Mouse (Mus musculus) kidney, embryonic 15.5 days (tissue): ENCODE data around the gene Cct8l1. TPM values are rescaled to one million over a fixed set of nuclear protein-coding genes. Genes with fewer than 3 reads are reported as not detected.

ENCODE experiments used
- ATAC-seq: fragments of 200-750 bp; cut with Nextera tagmentation; replicated peaks from 2 replicates; pipeline ENCODE4 v1.8.0; 2017; ENCODE audit warnings: moderate TSS enrichment; ENCODE audit not compliant: low FRiP score
- H3K27ac ChIP-seq: fragments of 300-500 bp; sonication (generic); 2 replicates; pipeline ENCODE4 v1.5.1; 2015; ENCODE audit warnings: mild to moderate bottlenecking, inconsistent platforms
- H3K27me3 ChIP-seq: fragments of 300-500 bp; sonication (generic); 2 replicates; pipeline ENCODE4 v1.6.1; 2015; ENCODE audit warnings: inconsistent platforms
- H3K36me3 ChIP-seq: fragments of 300-500 bp; sonication (generic); 2 replicates; pipeline ENCODE4 v1.6.1; 2015; ENCODE audit warnings: inconsistent platforms
- H3K4me1 ChIP-seq: fragments of 300-500 bp; sonication (generic); 2 replicates; pipeline ENCODE4 v1.6.1; 2015; ENCODE audit warnings: inconsistent platforms
- H3K4me2 ChIP-seq: fragments of 300-500 bp; sonication (generic); 2 replicates; pipeline ENCODE4 v1.6.1; 2015; ENCODE audit warnings: moderate library complexity, mild to moderate bottlenecking, inconsistent platforms
- H3K4me3 ChIP-seq: fragments of 300-500 bp; sonication (generic); replicated peaks from 2 replicates; pipeline ENCODE4 v1.5.1; 2015; ENCODE audit warnings: mild to moderate bottlenecking, inconsistent platforms
- H3K9ac ChIP-seq: fragments of 300-500 bp; sonication (generic); 2 replicates; pipeline ENCODE4 v1.6.1; 2015; ENCODE audit warnings: mild to moderate bottlenecking, inconsistent platforms
- H3K9me3 ChIP-seq: fragments of 300-500 bp; sonication (generic); replicated peaks from 2 replicates; pipeline ENCODE4 v1.6.1; 2016; ENCODE audit warnings: inconsistent platforms
- WGBS: fragments of 180-500 bp; shearing (Covaris S2); methylation state at CpG from one replicate; pipeline ENCODE4 v1.1.7; 2015; ENCODE audit warnings: mixed read lengths; 5-methylcytosine and 5-hydroxymethylcytosine counted together
- polyA plus RNA-seq: library from polyadenylated mRNA; unstranded; fragments of >200 nt; fragmentation: Nextera tagmentation; extraction: Ambion mirVana; gene quantifications from 2 replicates; pipeline ENCODE4 v1.2.1, GENCODE M21; 2015

Gene Cct8l1
- polyA plus RNA-seq, 1 experiment from 2014 or later, result not detected

DNA sequence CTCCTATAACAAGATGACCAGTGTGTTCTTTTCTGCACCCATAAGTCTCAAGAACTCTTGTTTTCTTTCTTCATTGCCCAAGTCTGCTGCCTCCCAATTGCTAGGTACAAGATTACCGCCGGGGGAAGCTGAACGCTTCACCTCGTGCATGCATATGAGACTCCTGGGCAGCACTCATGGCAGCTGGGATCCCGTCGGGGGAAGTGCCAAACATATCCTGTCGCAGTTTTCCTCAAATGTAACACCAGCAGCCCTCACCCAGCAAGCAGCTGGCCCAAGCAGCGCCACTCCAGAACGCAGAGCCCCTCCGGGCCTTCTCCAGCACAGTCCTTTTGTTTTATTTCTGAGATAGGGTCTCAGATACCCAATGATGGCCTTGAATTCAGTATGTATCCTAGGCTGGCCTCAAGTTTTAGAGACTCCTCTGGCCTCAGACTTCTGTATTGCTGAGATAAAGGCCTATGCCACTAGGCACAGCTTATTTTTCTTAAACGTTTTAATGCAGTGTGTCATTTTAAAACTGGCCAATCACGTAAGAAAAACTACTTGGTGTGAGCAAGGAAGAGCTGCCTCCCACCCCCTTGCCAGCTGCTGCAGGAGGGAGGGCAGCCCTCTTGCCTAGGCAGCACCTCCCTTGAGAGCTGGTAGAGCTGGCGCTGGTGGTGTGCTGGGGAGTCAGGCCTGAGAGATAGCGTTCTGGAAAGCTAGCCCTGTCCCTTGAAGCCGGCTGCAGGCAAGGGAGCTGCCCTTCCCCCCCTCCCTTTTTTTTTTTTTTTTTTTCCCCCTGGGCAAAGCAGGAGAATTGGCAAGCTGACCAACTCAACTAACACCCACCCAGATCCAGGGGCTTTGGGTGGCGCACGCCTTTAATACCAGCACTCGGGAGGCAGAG lies 16.6 kb downstream of the Cct8l1 start:
- H3K27ac ChIP-seq, result no peak overlapping the region
- no peak for ATAC-seq
- H3K36me3 ChIP-seq, result no peaks in the 10 kb centered on the region
- 59% methylated on average over 18 of the region's 18 CpGs for WGBS
- no peak overlapping the region for H3K4me2 ChIP-seq
- H3K9me3 ChIP-seq, result no peaks in the 10 kb centered on the region
- H3K27me3 ChIP-seq, result no peaks in the 10 kb centered on the region
- H3K4me1 ChIP-seq, result peaks cover 8% of the 10 kb centered on the region
- no peak overlapping the region for H3K9ac ChIP-seq
- H3K4me3 ChIP-seq, result no peak overlapping the region

DNA sequence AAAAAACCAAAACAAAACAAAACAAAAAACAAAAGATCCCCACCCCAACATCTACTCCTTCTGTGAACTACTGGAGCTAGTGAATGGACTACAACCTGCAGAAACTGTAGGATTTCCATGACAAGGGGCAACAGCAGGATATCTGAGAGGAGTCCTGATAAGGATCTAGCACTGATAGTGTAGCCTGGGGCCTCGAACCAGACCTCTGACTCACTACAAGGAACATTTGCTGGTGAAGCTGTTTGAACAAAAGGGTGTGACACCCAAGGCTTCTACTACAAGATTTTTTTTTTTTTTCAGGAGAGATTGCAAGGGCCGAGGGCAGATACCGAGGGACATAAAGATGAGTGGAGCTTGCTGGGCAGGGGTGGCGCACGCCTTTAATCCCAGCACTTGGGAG lies 17.4 kb downstream of the Cct8l1 start:
- Histone ChIP-seq H3K9ac (no peak overlapping the region), H3K9me3 (no peaks in the 10 kb centered on the region), H3K4me3 (no peak overlapping the region), H3K4me2 (no peak overlapping the region), H3K27ac (no peak overlapping the region), H3K27me3 (no peaks in the 10 kb centered on the region), H3K36me3 (no peaks in the 10 kb centered on the region), H3K4me1 (peaks cover 5% of the 10 kb centered on the region)
- no peak for ATAC-seq
- WGBS, result 88% methylated on average over 5 of the region's 5 CpGs

DNA sequence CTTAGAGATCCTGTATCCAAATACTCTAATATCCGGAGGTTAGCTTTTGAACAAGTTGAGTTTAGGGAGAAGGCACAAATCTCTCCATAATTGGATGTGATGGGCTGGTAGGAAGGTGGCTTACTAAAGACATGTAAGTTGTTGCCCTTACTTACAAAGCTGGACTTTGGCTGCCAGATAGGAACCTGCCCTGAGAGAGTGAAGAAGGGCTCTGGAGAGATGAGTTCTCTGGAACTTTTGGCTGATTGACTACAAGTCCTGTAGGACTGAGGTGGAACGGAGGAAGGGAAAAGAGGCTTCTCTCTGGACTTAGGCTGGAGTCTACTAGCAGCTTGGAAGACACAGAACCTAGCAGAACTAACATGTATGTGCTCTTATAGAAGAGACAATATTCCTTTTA lies 19.7 kb downstream of the Cct8l1 start:
- H3K4me2 ChIP-seq, result no peak overlapping the region
- no peak for ATAC-seq
- no peaks in the 10 kb centered on the region for H3K9me3 ChIP-seq
- no peaks in the 10 kb centered on the region for H3K4me1 ChIP-seq
- no peaks in the 10 kb centered on the region for H3K27me3 ChIP-seq
- no peaks in the 10 kb centered on the region for H3K36me3 ChIP-seq
- no peak overlapping the region for H3K9ac ChIP-seq
- no peak overlapping the region for H3K4me3 ChIP-seq
- WGBS, result 83% methylated on average over 2 of the region's 2 CpGs
- no peak overlapping the region for H3K27ac ChIP-seq

DNA sequence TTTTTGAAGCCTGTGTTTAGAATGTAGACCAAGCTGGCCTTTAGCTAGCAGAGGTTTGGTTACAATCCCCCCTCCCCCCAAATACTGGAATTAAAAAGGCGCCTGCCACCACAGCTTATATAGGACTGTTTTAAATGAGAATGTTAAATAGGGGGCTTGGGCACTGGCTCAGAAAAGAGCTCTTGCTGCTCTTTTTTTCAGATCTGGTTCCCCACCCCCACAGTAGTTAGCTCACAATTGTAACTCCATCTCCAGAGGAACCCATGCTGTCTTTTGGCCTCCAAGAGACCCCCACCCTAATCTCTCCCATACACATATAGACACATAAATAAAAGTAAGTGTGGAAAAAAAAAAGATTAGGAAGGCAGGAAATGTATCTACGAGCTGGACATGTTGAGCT lies 20.6 kb downstream of the Cct8l1 start:
- Histone ChIP-seq H3K9ac (no peak overlapping the region), H3K27ac (no peak overlapping the region), H3K4me3 (no peak overlapping the region), H3K4me2 (no peak overlapping the region), H3K9me3 (no peaks in the 10 kb centered on the region), H3K36me3 (no peaks in the 10 kb centered on the region), H3K27me3 (no peaks in the 10 kb centered on the region), H3K4me1 (no peaks in the 10 kb centered on the region)
- no peak for ATAC-seq
- WGBS, result 56% methylated on average over 2 of the region's 2 CpGs

DNA sequence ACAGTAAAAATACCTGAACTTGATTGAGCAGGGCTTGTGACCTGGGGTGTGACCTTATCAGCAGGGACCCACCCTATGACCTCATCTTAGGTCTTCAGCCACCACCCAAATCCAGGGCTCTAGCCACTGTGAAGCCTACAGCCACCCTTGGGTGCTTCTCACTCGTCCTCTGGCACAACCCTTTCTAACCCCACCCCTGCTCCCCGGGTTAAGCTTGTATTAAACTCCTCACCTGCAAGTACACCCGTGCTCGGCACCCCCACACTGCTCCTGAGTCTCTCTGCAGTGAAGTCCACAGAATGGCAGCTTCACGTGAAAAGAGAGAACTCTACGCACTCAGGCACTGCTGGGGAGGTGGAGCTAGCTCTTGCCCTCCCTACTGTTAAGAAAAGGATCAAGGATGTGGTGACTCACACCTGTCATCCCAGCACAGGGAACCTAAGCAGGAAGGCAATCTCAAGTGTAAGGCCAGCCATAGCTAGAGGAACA lies 21.1 kb downstream of the Cct8l1 start:
- ATAC-seq, result no peak
- Histone ChIP-seq H3K36me3 (no peaks in the 10 kb centered on the region), H3K9me3 (no peaks in the 10 kb centered on the region), H3K4me2 (no peak overlapping the region), H3K4me1 (no peaks in the 10 kb centered on the region), H3K27ac (no peak overlapping the region), H3K27me3 (no peaks in the 10 kb centered on the region), H3K4me3 (no peak overlapping the region), H3K9ac (no peak overlapping the region)
- WGBS, result 57% methylated on average over 6 of the region's 6 CpGs

DNA sequence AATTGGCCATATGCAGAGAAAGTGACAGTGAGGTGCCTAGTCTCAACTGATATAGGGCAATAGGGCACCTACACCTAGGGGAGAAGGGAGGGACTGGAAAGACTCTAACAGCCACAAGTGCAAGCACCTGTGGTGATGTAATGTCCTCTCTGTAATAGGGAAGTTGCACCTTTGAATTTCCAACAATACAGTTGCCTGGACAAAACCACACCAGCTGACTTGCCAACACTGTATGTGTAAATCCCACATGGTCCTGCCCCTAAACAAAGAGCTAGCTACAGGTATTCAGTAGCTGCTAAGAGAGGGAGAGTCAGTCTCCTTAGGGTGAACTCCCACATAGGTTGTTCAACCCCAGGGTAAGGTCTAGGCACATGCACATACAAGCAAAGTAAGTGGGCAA lies 24.5 kb downstream of the Cct8l1 start:
- Histone ChIP-seq H3K27ac (no peak overlapping the region), H3K4me1 (no peaks in the 10 kb centered on the region), H3K36me3 (no peaks in the 10 kb centered on the region), H3K9me3 (no peaks in the 10 kb centered on the region), H3K4me3 (no peak overlapping the region), H3K27me3 (no peaks in the 10 kb centered on the region), H3K9ac (no peak overlapping the region), H3K4me2 (no peak overlapping the region)
- ATAC-seq, result no peak

DNA sequence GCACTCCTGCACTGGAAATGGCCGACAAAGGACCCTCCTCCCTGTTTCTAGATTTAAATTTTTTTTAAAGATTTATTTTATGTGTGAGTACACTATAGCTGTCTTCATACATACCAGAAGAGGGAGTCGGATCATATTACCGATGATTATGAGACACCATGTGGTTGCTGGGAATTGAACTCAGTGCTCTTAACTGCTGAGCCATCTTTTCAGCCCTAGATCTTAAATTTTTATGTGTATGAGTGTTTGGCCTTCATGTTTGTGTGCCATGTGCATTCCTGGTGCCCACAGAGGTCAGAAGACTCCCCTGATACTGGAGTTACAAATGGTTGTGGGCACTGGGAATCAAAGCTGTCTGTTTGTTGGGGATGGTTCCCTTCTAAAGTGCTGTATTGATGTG lies 25.1 kb downstream of the Cct8l1 start:
- Histone ChIP-seq H3K9me3 (no peaks in the 10 kb centered on the region), H3K27ac (no peak overlapping the region), H3K36me3 (no peaks in the 10 kb centered on the region), H3K4me3 (no peak overlapping the region), H3K4me1 (no peaks in the 10 kb centered on the region), H3K9ac (no peak overlapping the region), H3K27me3 (no peaks in the 10 kb centered on the region), H3K4me2 (no peak overlapping the region)
- WGBS, result 68% methylated on average over 3 of the region's 3 CpGs
- ATAC-seq, result no peak

DNA sequence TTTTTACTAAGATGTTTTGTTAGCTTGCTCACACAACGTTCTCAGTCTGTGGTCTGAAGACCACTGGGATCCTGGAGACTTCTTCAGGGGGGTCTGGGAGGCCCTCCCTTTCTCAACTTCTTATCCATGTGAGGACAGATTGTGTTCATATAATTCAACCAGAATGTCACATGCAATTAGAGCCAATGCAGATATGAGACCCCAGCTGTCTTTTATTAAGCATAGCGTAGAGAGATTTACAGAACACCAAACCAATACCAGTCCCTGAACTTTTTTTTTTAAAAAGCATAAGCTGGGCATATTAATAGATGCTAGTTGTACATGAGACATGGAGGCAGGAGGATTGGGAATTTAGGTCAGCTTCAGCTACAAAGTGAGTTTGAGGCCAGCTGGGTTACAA lies 25.8 kb downstream of the Cct8l1 start:
- Histone ChIP-seq H3K27ac (no peak overlapping the region), H3K27me3 (no peaks in the 10 kb centered on the region), H3K4me3 (no peak overlapping the region), H3K9me3 (no peaks in the 10 kb centered on the region), H3K4me1 (no peaks in the 10 kb centered on the region), H3K9ac (no peak overlapping the region), H3K36me3 (no peaks in the 10 kb centered on the region), H3K4me2 (no peak overlapping the region)
- no peak for ATAC-seq
- WGBS, result 69% methylated on average over 2 of the region's 2 CpGs

DNA sequence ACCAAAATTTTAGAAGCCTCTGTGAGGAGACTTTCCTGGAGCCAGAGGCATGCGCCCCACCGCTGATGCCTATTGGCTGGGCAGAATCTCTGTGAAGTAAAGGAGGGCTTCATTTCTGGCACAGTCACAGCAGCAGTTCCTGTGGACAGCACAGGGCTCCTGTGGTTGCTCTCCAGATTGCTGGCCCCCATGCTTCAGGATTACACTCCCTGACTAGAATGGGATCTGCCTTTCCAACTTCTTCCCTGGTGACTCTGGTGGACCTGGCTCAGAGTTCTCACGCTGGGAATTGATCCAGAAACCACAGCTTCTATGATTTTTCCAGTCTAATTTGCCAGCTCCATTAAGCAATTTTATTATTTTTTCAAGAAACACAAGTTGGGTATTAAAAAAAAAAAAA lies 28.2 kb downstream of the Cct8l1 start:
- Histone ChIP-seq H3K9ac (no peak overlapping the region), H3K9me3 (no peaks in the 10 kb centered on the region), H3K36me3 (no peaks in the 10 kb centered on the region), H3K4me3 (no peak overlapping the region), H3K4me2 (no peak overlapping the region), H3K27me3 (no peaks in the 10 kb centered on the region), H3K27ac (no peak overlapping the region), H3K4me1 (no peaks in the 10 kb centered on the region)
- no peak for ATAC-seq
- 89% methylated on average over 3 of the region's 3 CpGs for WGBS

DNA sequence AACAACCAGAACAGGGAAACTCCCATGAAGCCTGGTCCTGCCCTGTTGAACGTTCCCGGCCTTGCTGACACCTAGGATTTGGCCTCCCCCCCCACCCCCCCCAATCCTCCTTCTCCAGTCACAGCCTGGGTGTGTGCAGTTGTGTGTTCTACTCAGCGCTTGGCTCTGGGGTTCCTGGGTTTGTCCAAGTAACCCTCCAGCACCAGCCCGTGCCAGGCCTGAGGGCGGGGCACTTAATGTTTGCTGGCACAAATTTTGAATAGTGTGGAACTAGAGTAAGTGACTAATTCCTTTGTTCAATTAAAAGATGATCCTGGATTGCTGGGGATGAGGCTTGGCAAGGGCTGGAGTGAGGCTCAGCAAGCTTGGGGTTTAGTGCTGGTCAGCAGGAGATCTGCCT lies 28.7 kb downstream of the Cct8l1 start:
- H3K36me3 ChIP-seq, result no peaks in the 10 kb centered on the region
- 91% methylated on average over 5 of the region's 5 CpGs for WGBS

DNA sequence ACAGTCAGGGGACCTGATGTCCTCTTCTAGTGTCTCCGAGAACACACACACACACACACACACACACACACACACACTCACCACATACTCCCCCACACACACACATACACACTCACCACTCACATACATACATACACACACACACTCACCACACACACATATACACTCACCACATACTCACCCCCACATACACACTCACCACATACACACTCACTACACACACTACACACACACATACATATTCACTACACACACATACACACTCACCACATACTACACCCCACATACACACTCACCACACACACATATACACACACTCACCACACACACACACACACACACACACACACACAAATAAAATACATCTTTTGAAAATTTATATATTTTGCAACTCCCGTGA lies 31.0 kb downstream of the Cct8l1 start:
- H3K4me3 ChIP-seq, result no peak overlapping the region
- WGBS, result 92% methylated on average over 2 of the region's 2 CpGs

More for the DNA sequence above, 28.7 kb downstream of the Cct8l1 start:
- H3K9ac ChIP-seq, result no peak overlapping the region
- no peaks in the 10 kb centered on the region for H3K4me1 ChIP-seq
- no peaks in the 10 kb centered on the region for H3K27me3 ChIP-seq
- no peak overlapping the region for H3K4me2 ChIP-seq
- no peak overlapping the region for H3K27ac ChIP-seq
- H3K4me3 ChIP-seq, result no peak overlapping the region
- ATAC-seq, result no peak
- no peaks in the 10 kb centered on the region for H3K9me3 ChIP-seq

DNA sequence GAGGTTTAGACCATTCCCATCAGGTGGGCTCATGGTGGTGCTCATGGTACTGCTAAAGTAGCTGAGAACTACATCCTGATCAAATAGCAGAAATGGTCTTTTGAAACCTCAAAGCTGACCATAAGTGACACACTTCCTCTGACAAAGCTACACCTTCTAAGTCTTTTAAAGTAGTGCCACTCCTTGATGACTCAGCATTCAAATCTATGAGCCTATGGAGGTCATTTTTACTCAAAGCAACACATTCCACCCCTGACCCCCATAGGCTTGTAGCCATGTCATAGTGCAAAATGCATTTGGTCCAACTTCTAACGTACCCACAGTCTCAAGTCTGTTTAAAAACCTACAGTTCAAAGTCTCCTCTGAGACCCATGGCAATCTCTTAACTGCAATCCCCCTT lies 35.0 kb downstream of the Cct8l1 start:
- Histone ChIP-seq H3K27me3 (no peaks in the 10 kb centered on the region), H3K9me3 (no peaks in the 10 kb centered on the region), H3K36me3 (no peaks in the 10 kb centered on the region), H3K9ac (no peak overlapping the region), H3K4me2 (no peak overlapping the region), H3K27ac (no peak overlapping the region), H3K4me1 (no peaks in the 10 kb centered on the region), H3K4me3 (no peak overlapping the region)
- ATAC-seq, result no peak
- 84% methylated on average over 1 of the region's 1 CpGs for WGBS

More for the DNA sequence above, 31.0 kb downstream of the Cct8l1 start:
- Histone ChIP-seq H3K27ac (no peak overlapping the region), H3K4me2 (no peak overlapping the region), H3K27me3 (no peaks in the 10 kb centered on the region), H3K9me3 (no peaks in the 10 kb centered on the region), H3K36me3 (no peaks in the 10 kb centered on the region), H3K4me1 (no peaks in the 10 kb centered on the region), H3K9ac (no peak overlapping the region)
- no peak for ATAC-seq

DNA sequence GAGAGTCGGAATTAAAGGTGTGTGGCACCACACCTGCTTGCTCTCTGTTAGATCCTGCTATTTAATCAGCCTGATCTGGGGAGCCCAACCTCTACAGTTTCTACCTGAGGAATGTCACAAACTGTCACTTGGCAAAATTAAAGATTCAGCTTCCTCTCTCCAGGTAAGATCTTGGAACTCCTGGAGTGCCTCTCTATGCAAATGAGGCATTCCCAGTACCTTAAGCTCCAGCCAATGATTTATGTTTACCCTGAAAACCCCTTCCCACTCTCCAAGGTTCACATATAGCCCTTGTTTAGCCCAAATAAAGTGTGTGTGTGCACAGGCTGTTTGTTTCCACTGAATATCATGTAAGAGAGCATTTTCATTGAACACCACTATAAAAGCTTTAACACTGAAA lies 38.3 kb downstream of the Cct8l1 start:
- Histone ChIP-seq H3K27me3 (no peaks in the 10 kb centered on the region), H3K36me3 (no peaks in the 10 kb centered on the region), H3K9me3 (no peaks in the 10 kb centered on the region), H3K4me1 (no peaks in the 10 kb centered on the region), H3K27ac (no peak overlapping the region), H3K4me3 (no peak overlapping the region), H3K4me2 (no peak overlapping the region), H3K9ac (no peak overlapping the region)
- no peak for ATAC-seq
- 89% methylated on average over 1 of the region's 1 CpGs for WGBS
